Mouse (Mus musculus) testis, adult 2 months (tissue): Measurements from ENCODE around the gene Ms4a4a.

ENCODE experiments used
- CTCF ChIP-seq: fragments of 200-500 bp; IDR thresholded peaks from 2 replicates; pipeline ENCODE4 v1.5.1; 2012; ENCODE audit warnings: low read depth, mild to moderate bottlenecking, inconsistent platforms, low read length, moderate library complexity; ENCODE audit not compliant: control insufficient read depth, insufficient read depth, insufficient replicate concordance
- POLR2A ChIP-seq: fragments of 200-500 bp; IDR thresholded peaks from 2 replicates; pipeline ENCODE4 v1.6.1; 2012; ENCODE audit warnings: low read depth, mild to moderate bottlenecking, inconsistent platforms, low read length, moderate library complexity; ENCODE audit not compliant: control insufficient read depth

GRCm38 (mm10) chr19:11355730-11356129 is 19.6 kb upstream of the Ms4a4a start:
- no peak for TF ChIP-seq CTCF
- TF ChIP-seq POLR2A, result no peak
